Mouse (Mus musculus): ENCODE results near the gene Col2a1. TPM values are rescaled to one million over a fixed set of nuclear protein-coding genes. Genes with fewer than 3 reads are reported as not detected.

Gene Col2a1
- total and polyA plus RNA-seq, 3 experiments = 0.06 to 0.13 TPM; not detected in 1

- TF ChIP-seq PAX5 (IDR thresholded peaks at IDR 0.05; ENCODE audit: low read length) (no peak), ELF1 (IDR thresholded peaks at IDR 0.05; ENCODE audit: low read depth, low read length) (peak; percentile 91), CHD1 (IDR thresholded peaks at IDR 0.05; ENCODE audit: low read depth, low read length) (no peak), USF1 (IDR thresholded peaks at IDR 0.05; ENCODE audit: low read depth, low read length) (no peak), MAX (IDR thresholded peaks at IDR 0.05; ENCODE audit: low read length) (peak; percentile 24; the same call in 1 of the 2 replicates), CHD2 (IDR thresholded peaks at IDR 0.05; ENCODE audit: low read length) (0 out of 2 replicates have a peak, but pooled peaks have one; percentile 32), JUN (IDR thresholded peaks at IDR 0.05; ENCODE audit: insufficient read depth, low read depth, low read length) (no peak), GABPA (IDR thresholded peaks at IDR 0.05; ENCODE audit: insufficient replicate concordance, low read depth, low read length) (no peak), MEF2A (IDR thresholded peaks at IDR 0.05; ENCODE audit: borderline replicate concordance, low read depth, low read length) (peak; percentile 38; the same call in 1 of the 2 replicates), HCFC1 (IDR thresholded peaks at IDR 0.05; ENCODE audit: low read depth, low read length) (peak; percentile 68), NELFE (IDR thresholded peaks at IDR 0.05; ENCODE audit: low read depth, low read length) (peak; percentile 83), EP300 (IDR thresholded peaks at IDR 0.05; ENCODE audit: low read length) (no peak)
Observed at GRCm38 (mm10) chr15:97963989-97964835, 40.3 kb downstream of the Col2a1 start, which contains the start of gene Tmem106c (continued).

DNA sequence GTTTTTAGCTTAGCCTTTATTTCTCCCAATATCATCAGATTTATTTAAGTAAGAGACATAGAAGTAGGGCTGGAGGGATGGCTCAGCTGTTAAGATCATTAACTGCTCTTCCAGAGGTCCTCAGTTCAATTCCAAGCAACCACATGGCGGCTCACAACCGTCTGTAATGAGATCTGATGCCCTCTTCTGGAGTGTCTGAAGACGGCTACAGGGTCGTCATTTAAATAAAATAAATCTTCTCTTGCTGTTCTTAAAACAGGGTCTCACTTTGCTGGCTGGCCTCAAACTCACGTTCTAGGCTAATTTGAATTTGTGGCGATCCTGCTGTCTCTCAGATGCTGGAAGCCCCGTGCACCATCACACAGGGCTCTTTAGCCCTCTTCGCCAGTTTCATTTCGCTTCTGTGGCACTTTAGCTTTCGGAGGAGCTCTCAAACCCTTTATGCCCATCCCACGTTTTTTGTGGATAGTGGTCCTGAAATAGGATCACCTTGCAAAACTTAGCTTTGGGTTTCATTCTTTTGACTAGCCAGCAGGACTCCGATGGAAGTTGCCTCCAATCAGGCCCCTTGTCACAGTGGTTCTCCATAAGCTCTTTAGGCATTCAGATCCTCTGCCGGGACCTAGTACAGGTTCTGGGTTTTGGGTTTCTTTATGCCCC lies 41.0 kb downstream of the Col2a1 start:
- H3K9me3 ChIP-seq (replicated peaks; ENCODE audit: low read length) = no peaks in the 10 kb centered on the region
- peak overlapping the region; percentile 83 for H3K9ac ChIP-seq (ENCODE audit: insufficient read depth, low read depth)
- H3K36me3 ChIP-seq (replicated peaks in 1 of 2; ENCODE audit: control insufficient read depth in 1 of 2, insufficient read depth in 1 of 2, low read length in 1 of 2) = peaks cover 4 to 8% of the 10 kb centered on the region in 2 experiments
- no peaks in the 10 kb centered on the region for H3K79me2 ChIP-seq (replicated peaks; ENCODE audit: control insufficient read depth, extremely low read depth, insufficient read depth, poor library complexity, severe bottlenecking)
- dilution Hi-C loops (cut with MboI; ENCODE audit: extremely low pct_ligation_motif_present, extremely low pct_unique_long_range_greater_than_20kb, low sequenced_read_pairs) = loop anchor here (25.0 kb wide), 1 partner anchor 176 kb away; the partner anchor contains the start of gene Slc48a1
- H3K27ac ChIP-seq (ENCODE audit: insufficient read depth, low read depth) = no peak overlapping the region
- TF ChIP-seq MYC (IDR thresholded peaks at IDR 0.05; ENCODE audit: low read depth, low read length) (peak; percentile 73), MAFK (IDR thresholded peaks at IDR 0.05; ENCODE audit: insufficient replicate concordance, low read length) (no peak), BHLHE40 (IDR thresholded peaks at IDR 0.05; ENCODE audit: low read depth, low read length) (peak; percentile 68), CTCF (conservative IDR thresholded peaks at IDR 0.05 in 1 of 2, IDR thresholded peaks at IDR 0.05 in 1 of 2; ENCODE audit: low read depth in 2 of 2, low read length in 2 of 2) (peak in 1 of 2 experiments; percentile 64; a peak in 2 of 4 replicates), ZNF384 (IDR thresholded peaks at IDR 0.05; ENCODE audit: low read depth, low read length) (no peak), NRF1 (IDR thresholded peaks at IDR 0.05; ENCODE audit: low read depth, low read length) (no peak), MAZ (IDR thresholded peaks at IDR 0.05; ENCODE audit: low read depth, low read length) (peak; percentile 74; the same call in 1 of the 2 replicates)
- peak; percentile 51 for DNase-seq (ENCODE audit: extremely low read depth)
- H3K4me2 ChIP-seq (ENCODE audit: insufficient read depth, low read depth, poor library complexity, severe bottlenecking) = peak overlapping the region; percentile 18; the same call in 1 of the 2 replicates
- H3K4me1 ChIP-seq (ENCODE audit: control insufficient read depth in 1 of 2, insufficient read depth in 2 of 2) = peaks cover 3 to 11% of the 10 kb centered on the region in 2 experiments; a peak in 2 of 4 replicates
- H3K27me3 ChIP-seq (replicated peaks) = no peaks in the 10 kb centered on the region
- in situ Hi-C loops (cut with MboI; ENCODE audit: low pct_ligation_motif_present, low pct_unique_long_range_greater_than_20kb, low sequenced_read_pairs) = loop anchor here (10.0 kb wide), 1 partner anchor 191 kb away; no protein-coding TSS in a partner anchor
- H3K4me3 ChIP-seq (replicated peaks in 1 of 3; ENCODE audit: low read depth in 2 of 3, low read length in 2 of 3, poor library complexity in 1 of 3) = peak overlapping the region; percentile 55 to 86 (median 62)
